Mouse (Mus musculus): ENCODE data around the gene Mcam. TPM values are rescaled to one million over a fixed set of nuclear protein-coding genes. Genes with fewer than 3 reads are reported as not detected.

Mcam gene
- polyA plus RNA-seq, 1 experiment from 2014 or later = 38.7 TPM

- no peaks in the 10 kb centered on the region for H3K9me3 ChIP-seq (replicated peaks)
- H3K36me3 ChIP-seq = peaks cover 22% of the 10 kb centered on the region
- H3K4me2 ChIP-seq (replicated peaks) = no peak overlapping the region
- peaks cover 5% of the 10 kb centered on the region for H3K4me1 ChIP-seq
- H3K4me3 ChIP-seq (replicated peaks) = no peak overlapping the region
- H3K27me3 ChIP-seq = no peaks in the 10 kb centered on the region
- no peak overlapping the region for H3K27ac ChIP-seq (replicated peaks)
- no peak for ATAC-seq (ENCODE audit: insufficient number of reproducible peaks, low FRiP score, low TSS enrichment, low read depth)
- WGBS = 83% methylated on average over 9 of the region's 9 CpGs
- no peak overlapping the region for H3K9ac ChIP-seq
Measured at GRCm38 (mm10) chr9:44095781-44096180, 38.5 kb upstream of the Mcam start.

GRCm38 (mm10) chr9:44096536-44096935 lies 37.7 kb upstream of the Mcam start:
- WGBS = 37% methylated on average over 9 of the region's 9 CpGs
- ATAC-seq (ENCODE audit: insufficient number of reproducible peaks, low FRiP score, low TSS enrichment, low read depth) = no peak
- H3K4me2 ChIP-seq (replicated peaks) = no peak overlapping the region
- H3K27ac ChIP-seq (replicated peaks) = no peak overlapping the region
- H3K36me3 ChIP-seq = peaks cover 21% of the 10 kb centered on the region
- H3K27me3 ChIP-seq = no peaks in the 10 kb centered on the region
- peaks cover 5% of the 10 kb centered on the region for H3K4me1 ChIP-seq
- no peak overlapping the region for H3K9ac ChIP-seq
- H3K4me3 ChIP-seq (replicated peaks) = no peak overlapping the region
- H3K9me3 ChIP-seq (replicated peaks) = no peaks in the 10 kb centered on the region

GRCm38 (mm10) chr9:44101490-44101889 lies 32.8 kb upstream of the Mcam start, which contains the start of gene Mfrp:
Gene Mfrp (plus strand): TSS chr9:44101729.
- ATAC-seq (ENCODE audit: insufficient number of reproducible peaks, low FRiP score, low TSS enrichment, low read depth) = no peak
- H3K4me1 ChIP-seq = peaks cover 3% of the 10 kb centered on the region; the same call in 1 of the 2 replicates
- peaks cover 7% of the 10 kb centered on the region for H3K36me3 ChIP-seq
- no peak within 1 kb of the TSS for H3K4me3 ChIP-seq (replicated peaks)
- H3K4me2 ChIP-seq (replicated peaks) = no peak within 1 kb of the TSS
- 45% methylated on average over 9 of the region's 9 CpGs for WGBS
- no peaks in the 10 kb centered on the region for H3K9me3 ChIP-seq (replicated peaks)
- no peak within 1 kb of the TSS for H3K9ac ChIP-seq
- H3K27me3 ChIP-seq = no peaks in the 10 kb centered on the region
- H3K27ac ChIP-seq (replicated peaks) = no peak within 1 kb of the TSS

- 87% methylated on average over 7 of the region's 7 CpGs for WGBS
- peaks cover 36% of the 10 kb centered on the region for H3K4me1 ChIP-seq
- H3K27me3 ChIP-seq = no peaks in the 10 kb centered on the region
- no peaks in the 10 kb centered on the region for H3K9me3 ChIP-seq (replicated peaks)
- no peak overlapping the region for H3K9ac ChIP-seq
- no peak overlapping the region for H3K4me2 ChIP-seq (replicated peaks)
- no peak overlapping the region for H3K27ac ChIP-seq (replicated peaks)
- peaks cover 12% of the 10 kb centered on the region for H3K36me3 ChIP-seq
- ATAC-seq (ENCODE audit: insufficient number of reproducible peaks, low FRiP score, low TSS enrichment, low read depth) = no peak
- H3K4me3 ChIP-seq (replicated peaks) = no peak overlapping the region
Measured at GRCm38 (mm10) chr9:44104881-44105280, 29.4 kb upstream of the Mcam start.

GRCm38 (mm10) chr9:44105781-44106180 lies 28.5 kb upstream of the Mcam start:
- no peaks in the 10 kb centered on the region for H3K27me3 ChIP-seq
- no peak overlapping the region for H3K9ac ChIP-seq
- WGBS = 85% methylated on average over 10 of the region's 10 CpGs
- H3K4me2 ChIP-seq (replicated peaks) = no peak overlapping the region
- H3K4me3 ChIP-seq (replicated peaks) = no peak overlapping the region
- ATAC-seq (ENCODE audit: insufficient number of reproducible peaks, low FRiP score, low TSS enrichment, low read depth) = no peak
- H3K4me1 ChIP-seq = peaks cover 44% of the 10 kb centered on the region
- peaks cover 12% of the 10 kb centered on the region for H3K36me3 ChIP-seq
- H3K27ac ChIP-seq (replicated peaks) = no peak overlapping the region
- H3K9me3 ChIP-seq (replicated peaks) = no peaks in the 10 kb centered on the region

GRCm38 (mm10) chr9:44106182-44106581 lies 28.1 kb upstream of the Mcam start:
- Histone ChIP-seq H3K27ac (replicated peaks) (no peak overlapping the region), H3K4me1 (peaks cover 44% of the 10 kb centered on the region), H3K9ac (no peak overlapping the region), H3K9me3 (replicated peaks) (no peaks in the 10 kb centered on the region), H3K27me3 (no peaks in the 10 kb centered on the region), H3K36me3 (peaks cover 12% of the 10 kb centered on the region), H3K4me3 (replicated peaks) (no peak overlapping the region), H3K4me2 (replicated peaks) (no peak overlapping the region)
- 89% methylated on average over 7 of the region's 7 CpGs for WGBS
- ATAC-seq (ENCODE audit: insufficient number of reproducible peaks, low FRiP score, low TSS enrichment, low read depth) = no peak

GRCm38 (mm10) chr9:44106596-44106995 lies 27.7 kb upstream of the Mcam start:
- Histone ChIP-seq H3K4me1 (peaks cover 45% of the 10 kb centered on the region), H3K27me3 (no peaks in the 10 kb centered on the region), H3K4me3 (replicated peaks) (no peak overlapping the region), H3K36me3 (peaks cover 10% of the 10 kb centered on the region), H3K9me3 (replicated peaks) (no peaks in the 10 kb centered on the region), H3K4me2 (replicated peaks) (peak overlapping the region; percentile 35; the same call in 1 of the 2 replicates), H3K9ac (no peak overlapping the region), H3K27ac (replicated peaks) (peak overlapping the region; percentile 84)
- 66% methylated on average over 4 of the region's 4 CpGs for WGBS
- ATAC-seq (ENCODE audit: insufficient number of reproducible peaks, low FRiP score, low TSS enrichment, low read depth) = no peak

GRCm38 (mm10) chr9:44107110-44107509 lies 27.2 kb upstream of the Mcam start, which contains the start of gene C1qtnf5:
Gene C1qtnf5 (plus strand): TSS chr9:44107245.
- H3K9ac ChIP-seq = no peak within 1 kb of the TSS
- H3K9me3 ChIP-seq (replicated peaks) = no peaks in the 10 kb centered on the region
- H3K27ac ChIP-seq (replicated peaks) = peak within 1 kb of the TSS; percentile 84
- H3K36me3 ChIP-seq = peaks cover 9% of the 10 kb centered on the region
- ATAC-seq (ENCODE audit: insufficient number of reproducible peaks, low FRiP score, low TSS enrichment, low read depth) = peak; percentile 52
- peak within 1 kb of the TSS; percentile 35 for H3K4me2 ChIP-seq (replicated peaks)
- 24% methylated on average over 8 of the region's 8 CpGs for WGBS
- H3K4me1 ChIP-seq = peaks cover 50% of the 10 kb centered on the region
- H3K27me3 ChIP-seq = no peaks in the 10 kb centered on the region
- peak within 1 kb of the TSS; percentile 20 for H3K4me3 ChIP-seq (replicated peaks)

GRCm38 (mm10) chr9:44107557-44108179 lies 26.6 kb upstream of the Mcam start:
- Histone ChIP-seq H3K4me1 (peaks cover 52% of the 10 kb centered on the region), H3K27me3 (no peaks in the 10 kb centered on the region), H3K36me3 (peaks cover 9% of the 10 kb centered on the region), H3K9me3 (replicated peaks) (no peaks in the 10 kb centered on the region), H3K4me2 (replicated peaks) (peak overlapping the region; percentile 35), H3K4me3 (replicated peaks) (peak overlapping the region; percentile 20), H3K27ac (replicated peaks) (peak overlapping the region; percentile 84), H3K9ac (no peak overlapping the region)
- 42% methylated on average over 25 of the region's 25 CpGs for WGBS
- no peak; the same call in 1 of the 2 replicates for ATAC-seq (ENCODE audit: insufficient number of reproducible peaks, low FRiP score, low TSS enrichment, low read depth)

- no peaks in the 10 kb centered on the region for H3K9me3 ChIP-seq (replicated peaks)
- no peak overlapping the region; the same call in 1 of the 2 replicates for H3K27ac ChIP-seq (replicated peaks)
- H3K9ac ChIP-seq = no peak overlapping the region
- H3K4me1 ChIP-seq = peaks cover 52% of the 10 kb centered on the region
- peak overlapping the region; percentile 40 for H3K4me2 ChIP-seq (replicated peaks)
- no peaks in the 10 kb centered on the region for H3K27me3 ChIP-seq
- peaks cover 9% of the 10 kb centered on the region for H3K36me3 ChIP-seq
- no peak for ATAC-seq (ENCODE audit: insufficient number of reproducible peaks, low FRiP score, low TSS enrichment, low read depth)
- WGBS = 76% methylated on average over 31 of the region's 31 CpGs
- peak overlapping the region; percentile 20; the same call in 1 of the 2 replicates for H3K4me3 ChIP-seq (replicated peaks)
Measured at GRCm38 (mm10) chr9:44108269-44109055, 25.8 kb upstream of the Mcam start.

- Histone ChIP-seq H3K36me3 (peaks cover 9% of the 10 kb centered on the region), H3K27ac (replicated peaks) (no peak overlapping the region), H3K4me3 (replicated peaks) (peak overlapping the region; percentile 21), H3K27me3 (no peaks in the 10 kb centered on the region), H3K9ac (0 out of 2 replicates have a peak overlapping the region, but pooled peaks have one; percentile 2), H3K4me2 (replicated peaks) (peak overlapping the region; percentile 40), H3K4me1 (peaks cover 55% of the 10 kb centered on the region), H3K9me3 (replicated peaks) (no peaks in the 10 kb centered on the region)
- 20% methylated on average over 9 of the region's 9 CpGs for WGBS
- ATAC-seq (ENCODE audit: insufficient number of reproducible peaks, low FRiP score, low TSS enrichment, low read depth) = no peak
Measured at GRCm38 (mm10) chr9:44109360-44110095, 24.7 kb upstream of the Mcam start.
